Mouse (Mus musculus) intestine, embryonic 15.5 days (tissue): ENCODE results near the gene Dnajc5g. TPM values are rescaled to one million over a fixed set of nuclear protein-coding genes. Genes with fewer than 3 reads are reported as not detected.

Experiments used
- ATAC-seq: fragments of 200-750 bp; cut with Nextera tagmentation; 2 replicates; pipeline ENCODE4 v1.8.0; 2017; ENCODE audit warnings: moderate TSS enrichment, moderate library complexity
- H3K27ac ChIP-seq: fragments of 300-500 bp; sonication (generic); 2 replicates; pipeline ENCODE4 v1.5.1; 2015; ENCODE audit warnings: mild to moderate bottlenecking, inconsistent platforms
- H3K27me3 ChIP-seq: fragments of 300-500 bp; sonication (generic); replicated peaks from 2 replicates; pipeline ENCODE4 v1.6.1; 2015; ENCODE audit warnings: inconsistent platforms
- H3K36me3 ChIP-seq: fragments of 300-500 bp; sonication (generic); 2 replicates; pipeline ENCODE4 v1.6.1; 2015; ENCODE audit warnings: inconsistent platforms
- H3K4me1 ChIP-seq: fragments of 300-500 bp; sonication (generic); replicated peaks from 2 replicates; pipeline ENCODE4 v1.6.1; 2015; ENCODE audit warnings: inconsistent platforms
- H3K4me2 ChIP-seq: fragments of 300-500 bp; sonication (generic); replicated peaks from 2 replicates; pipeline ENCODE4 v1.6.1; 2015; ENCODE audit warnings: mild to moderate bottlenecking, inconsistent platforms
- H3K4me3 ChIP-seq: fragments of 300-500 bp; sonication (generic); replicated peaks from 2 replicates; pipeline ENCODE4 v1.5.1; 2015; ENCODE audit warnings: inconsistent platforms
- H3K9ac ChIP-seq: fragments of 300-500 bp; sonication (generic); 2 replicates; pipeline ENCODE4 v1.6.1; 2015; ENCODE audit warnings: inconsistent platforms
- H3K9me3 ChIP-seq: fragments of 300-500 bp; sonication (generic); 2 replicates; pipeline ENCODE4 v1.6.1; 2016; ENCODE audit warnings: inconsistent platforms
- WGBS: fragments of 180-500 bp; shearing (Covaris S2); methylation state at CpG from one replicate; pipeline ENCODE4 v1.1.7; 2015; 5-methylcytosine and 5-hydroxymethylcytosine counted together
- polyA plus RNA-seq: library from polyadenylated mRNA; unstranded; fragments of >200 nt; fragmentation: Nextera tagmentation; extraction: Ambion mirVana; gene quantifications from 2 replicates; pipeline ENCODE4 v1.2.1, GENCODE M21; 2015

Gene Dnajc5g
- polyA plus RNA-seq, result not detected in 2 replicates

GRCm38 (mm10) chr5:31105814-31106335 is at the start of gene Dnajc5g:
TSS of gene Dnajc5g (plus strand) at chr5:31106285.
- H3K4me1 ChIP-seq, result no peaks in the 10 kb centered on the region
- no peak within 1 kb of the TSS for H3K4me3 ChIP-seq
- ATAC-seq, result no peak
- H3K27me3 ChIP-seq, result no peaks in the 10 kb centered on the region
- no peaks in the 10 kb centered on the region for H3K9me3 ChIP-seq
- no peak within 1 kb of the TSS for H3K9ac ChIP-seq
- H3K27ac ChIP-seq, result no peak within 1 kb of the TSS
- no peaks in the 10 kb centered on the region for H3K36me3 ChIP-seq
- no peak within 1 kb of the TSS for H3K4me2 ChIP-seq
- 81% methylated on average over 9 of the region's 9 CpGs for WGBS

DNA sequence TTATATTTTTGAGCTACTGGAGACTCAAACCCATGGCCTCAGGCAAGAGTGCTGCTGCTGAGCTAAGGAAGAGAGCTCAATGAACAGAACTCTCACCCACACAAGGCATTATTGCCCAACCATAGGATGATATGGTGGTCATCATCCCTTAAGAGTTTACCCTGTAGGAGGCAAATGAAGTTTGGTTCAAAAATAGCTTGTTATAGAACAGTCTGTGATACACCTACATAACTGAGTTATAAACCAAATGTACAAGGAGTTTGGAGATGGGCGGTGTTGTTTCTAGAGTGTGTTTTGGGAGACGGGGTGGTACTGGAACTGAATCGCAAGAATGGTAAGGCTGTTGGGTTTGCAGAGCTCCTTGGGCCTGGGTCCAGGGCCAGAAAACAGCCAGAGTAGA is 36.3 kb upstream of the Dnajc5g start:
- no peak for ATAC-seq
- Histone ChIP-seq H3K9me3 (no peaks in the 10 kb centered on the region), H3K27ac (no peak overlapping the region), H3K36me3 (peaks cover 65% of the 10 kb centered on the region), H3K27me3 (no peaks in the 10 kb centered on the region), H3K4me1 (no peaks in the 10 kb centered on the region), H3K4me3 (no peak overlapping the region), H3K4me2 (no peak overlapping the region), H3K9ac (no peak overlapping the region)
- WGBS, result 99% methylated on average over 3 of the region's 3 CpGs

DNA sequence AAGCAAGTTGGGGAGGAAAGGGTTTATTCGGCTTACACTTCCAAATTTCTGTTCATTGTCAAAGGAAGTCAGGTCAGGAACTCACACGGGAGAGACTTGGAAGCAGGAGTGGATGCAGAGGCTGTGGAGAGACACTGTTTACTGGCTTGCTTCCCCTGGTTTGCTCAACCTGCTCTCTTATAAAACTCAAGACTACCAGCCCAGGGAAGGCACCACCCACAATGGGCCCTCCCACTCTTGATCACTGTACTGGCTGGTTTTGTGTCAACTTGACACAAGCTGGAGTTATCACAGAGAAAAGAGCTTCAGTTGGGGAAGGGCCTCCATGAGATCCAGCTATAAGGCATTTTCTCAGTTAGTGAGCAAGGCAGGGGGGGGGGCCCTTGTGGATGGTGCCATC is 35.0 kb upstream of the Dnajc5g start:
- Histone ChIP-seq H3K4me1 (no peaks in the 10 kb centered on the region), H3K4me2 (no peak overlapping the region), H3K27ac (no peak overlapping the region), H3K9ac (no peak overlapping the region), H3K27me3 (no peaks in the 10 kb centered on the region), H3K9me3 (no peaks in the 10 kb centered on the region), H3K36me3 (peaks cover 75% of the 10 kb centered on the region), H3K4me3 (no peak overlapping the region)
- 79% methylated on average over 2 of the region's 2 CpGs for WGBS
- ATAC-seq, result no peak

GRCm38 (mm10) chr5:31071821-31072220 is 34.3 kb upstream of the Dnajc5g start:
- H3K9ac ChIP-seq, result no peak overlapping the region
- no peaks in the 10 kb centered on the region for H3K9me3 ChIP-seq
- ATAC-seq, result no peak
- H3K4me2 ChIP-seq, result no peak overlapping the region
- H3K4me1 ChIP-seq, result no peaks in the 10 kb centered on the region
- no peak overlapping the region for H3K4me3 ChIP-seq
- 90% methylated on average over 11 of the region's 11 CpGs for WGBS
- no peaks in the 10 kb centered on the region for H3K27me3 ChIP-seq
- peaks cover 74% of the 10 kb centered on the region for H3K36me3 ChIP-seq
- no peak overlapping the region for H3K27ac ChIP-seq

DNA sequence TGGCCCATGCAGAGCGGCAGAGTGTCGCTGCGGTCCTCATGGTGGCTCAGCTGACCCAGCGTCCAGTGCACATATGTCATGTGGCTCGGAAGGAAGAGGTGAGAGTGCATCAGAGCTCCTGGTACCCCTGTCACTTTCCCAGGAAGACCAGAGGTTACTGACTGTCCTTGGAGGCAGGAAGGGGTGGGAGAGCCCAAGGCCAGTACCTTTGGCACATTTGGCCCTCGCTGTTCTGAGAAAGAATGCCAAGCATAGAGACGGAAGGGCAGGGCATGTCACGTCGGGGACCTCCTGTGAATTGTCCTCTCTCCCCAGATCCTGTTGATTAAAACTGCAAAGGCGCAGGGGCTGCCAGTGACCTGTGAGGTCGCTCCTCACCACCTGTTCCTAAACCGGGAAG is 32.9 kb upstream of the Dnajc5g start:
- no peak overlapping the region for H3K9ac ChIP-seq
- H3K4me1 ChIP-seq, result no peaks in the 10 kb centered on the region
- no peak overlapping the region for H3K4me3 ChIP-seq
- 91% methylated on average over 12 of the region's 12 CpGs for WGBS
- H3K36me3 ChIP-seq, result peaks cover 79% of the 10 kb centered on the region
- H3K4me2 ChIP-seq, result no peak overlapping the region
- ATAC-seq, result no peak
- no peaks in the 10 kb centered on the region for H3K27me3 ChIP-seq
- no peaks in the 10 kb centered on the region for H3K9me3 ChIP-seq
- no peak overlapping the region for H3K27ac ChIP-seq

DNA sequence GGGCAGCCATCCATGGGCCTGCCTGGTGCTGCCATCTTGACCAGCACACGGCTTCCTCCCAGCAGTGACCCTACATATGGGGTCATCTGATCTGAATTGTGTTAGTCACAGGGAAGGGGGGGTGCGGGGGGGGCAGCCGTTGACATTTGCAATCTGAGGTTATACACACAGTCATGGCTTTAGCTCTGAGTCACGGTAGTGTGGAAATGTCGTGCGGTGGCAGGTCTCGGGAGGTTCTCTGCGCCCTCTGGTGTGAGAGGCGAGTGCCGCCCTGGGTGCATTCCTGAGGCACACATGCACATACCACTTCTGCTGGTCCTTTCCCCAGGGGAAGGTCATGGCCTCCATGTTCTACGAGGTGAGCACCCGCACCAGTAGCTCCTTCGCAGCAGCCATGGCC is 29.7 kb upstream of the Dnajc5g start:
- WGBS, result 88% methylated on average over 13 of the region's 13 CpGs
- ATAC-seq, result no peak
- Histone ChIP-seq H3K27me3 (no peaks in the 10 kb centered on the region), H3K27ac (no peak overlapping the region), H3K9ac (no peak overlapping the region), H3K4me2 (no peak overlapping the region), H3K36me3 (peaks cover 57% of the 10 kb centered on the region), H3K4me3 (no peak overlapping the region), H3K9me3 (no peaks in the 10 kb centered on the region), H3K4me1 (no peaks in the 10 kb centered on the region; the same call in 1 of the 2 replicates)

- ATAC-seq, result no peak
- 73% methylated on average over 13 of the region's 13 CpGs for WGBS
Observed at GRCm38 (mm10) chr5:31080059-31080794, 25.9 kb upstream of the Dnajc5g start.

GRCm38 (mm10) chr5:31080795-31081164 is 25.3 kb upstream of the Dnajc5g start:
- H3K4me1 ChIP-seq, result no peaks in the 10 kb centered on the region; the same call in 1 of the 2 replicates
- H3K9ac ChIP-seq, result no peak overlapping the region
- 61% methylated on average over 3 of the region's 3 CpGs for WGBS
- no peak overlapping the region for H3K4me2 ChIP-seq
- 0 out of 2 replicates have a peak, but pooled peaks cover 3% of the 10 kb centered on the region for H3K27me3 ChIP-seq
- H3K4me3 ChIP-seq, result no peak overlapping the region
- no peak for ATAC-seq
- H3K9me3 ChIP-seq, result no peaks in the 10 kb centered on the region
- H3K27ac ChIP-seq, result no peak overlapping the region
- peaks cover 20% of the 10 kb centered on the region for H3K36me3 ChIP-seq

More at GRCm38 (mm10) chr5:31080059-31080794, 25.9 kb upstream of the Dnajc5g start:
- H3K27me3 ChIP-seq, result 0 out of 2 replicates have a peak, but pooled peaks cover 3% of the 10 kb centered on the region
- H3K4me1 ChIP-seq, result no peaks in the 10 kb centered on the region; the same call in 1 of the 2 replicates
- H3K9ac ChIP-seq, result no peak overlapping the region
- H3K9me3 ChIP-seq, result no peaks in the 10 kb centered on the region
- H3K4me2 ChIP-seq, result no peak overlapping the region
- H3K27ac ChIP-seq, result no peak overlapping the region
- H3K36me3 ChIP-seq, result peaks cover 23% of the 10 kb centered on the region
- H3K4me3 ChIP-seq, result no peak overlapping the region

GRCm38 (mm10) chr5:31081386-31081785 is 24.7 kb upstream of the Dnajc5g start:
- Histone ChIP-seq H3K9me3 (no peaks in the 10 kb centered on the region), H3K4me1 (no peaks in the 10 kb centered on the region; the same call in 1 of the 2 replicates), H3K27ac (no peak overlapping the region), H3K4me2 (no peak overlapping the region), H3K27me3 (0 out of 2 replicates have a peak, but pooled peaks cover 3% of the 10 kb centered on the region), H3K4me3 (no peak overlapping the region), H3K36me3 (peaks cover 16% of the 10 kb centered on the region), H3K9ac (no peak overlapping the region)
- no peak for ATAC-seq
- WGBS, result 84% methylated on average over 3 of the region's 3 CpGs

GRCm38 (mm10) chr5:31082355-31082754 is 23.7 kb upstream of the Dnajc5g start:
- Histone ChIP-seq H3K4me1 (no peaks in the 10 kb centered on the region; the same call in 1 of the 2 replicates), H3K4me2 (no peak overlapping the region), H3K27ac (no peak overlapping the region), H3K27me3 (0 out of 2 replicates have a peak, but pooled peaks cover 3% of the 10 kb centered on the region), H3K9me3 (no peaks in the 10 kb centered on the region), H3K36me3 (peaks cover 12% of the 10 kb centered on the region; the same call in 1 of the 2 replicates), H3K4me3 (no peak overlapping the region), H3K9ac (no peak overlapping the region)
- ATAC-seq, result no peak
- 19% methylated on average over 5 of the region's 5 CpGs for WGBS

DNA sequence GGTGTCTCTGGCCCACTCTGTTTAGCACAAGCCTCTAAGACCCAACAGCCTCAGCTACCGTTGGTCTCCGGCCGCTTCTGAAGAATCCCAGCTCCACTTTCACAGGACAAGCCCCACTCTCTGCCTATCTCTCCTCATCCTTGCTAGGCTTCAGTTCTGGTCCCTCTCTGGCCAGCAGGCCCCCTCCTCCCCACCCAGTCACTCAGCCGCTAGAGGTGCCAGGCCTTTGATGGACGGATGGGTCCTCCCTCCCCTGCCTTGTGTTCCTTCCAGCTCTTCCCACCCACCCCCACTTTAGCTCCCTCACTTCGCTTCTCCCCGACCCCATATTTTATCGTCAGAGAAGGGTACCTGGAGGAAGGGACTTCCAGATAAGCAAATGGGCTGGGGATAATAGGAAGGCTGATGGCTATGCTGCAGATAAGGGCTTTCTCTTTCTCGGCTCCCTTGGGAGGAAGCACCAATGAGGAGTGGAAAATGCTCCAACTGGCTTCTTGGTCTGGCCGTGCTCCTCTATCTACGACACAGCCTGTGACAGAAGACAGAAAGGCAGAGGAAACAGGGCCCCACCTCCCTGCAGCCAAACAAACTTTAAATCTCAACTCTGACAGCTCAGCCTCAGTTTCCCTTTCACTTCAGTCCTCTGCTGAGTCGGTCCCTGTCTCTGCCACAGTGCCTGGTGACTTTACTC is 23.0 kb upstream of the Dnajc5g start:
- 0 out of 2 replicates have a peak, but pooled peaks cover 4% of the 10 kb centered on the region for H3K36me3 ChIP-seq
- no peak overlapping the region for H3K4me3 ChIP-seq
- H3K4me1 ChIP-seq, result no peaks in the 10 kb centered on the region; the same call in 1 of the 2 replicates
- H3K27me3 ChIP-seq, result peaks cover 7% of the 10 kb centered on the region; the same call in 1 of the 2 replicates
- no peaks in the 10 kb centered on the region for H3K9me3 ChIP-seq
- no peak overlapping the region for H3K27ac ChIP-seq
- 23% methylated on average over 12 of the region's 12 CpGs for WGBS
- H3K4me2 ChIP-seq, result no peak overlapping the region; the same call in 1 of the 2 replicates
- no peak overlapping the region for H3K9ac ChIP-seq
- no peak for ATAC-seq

DNA sequence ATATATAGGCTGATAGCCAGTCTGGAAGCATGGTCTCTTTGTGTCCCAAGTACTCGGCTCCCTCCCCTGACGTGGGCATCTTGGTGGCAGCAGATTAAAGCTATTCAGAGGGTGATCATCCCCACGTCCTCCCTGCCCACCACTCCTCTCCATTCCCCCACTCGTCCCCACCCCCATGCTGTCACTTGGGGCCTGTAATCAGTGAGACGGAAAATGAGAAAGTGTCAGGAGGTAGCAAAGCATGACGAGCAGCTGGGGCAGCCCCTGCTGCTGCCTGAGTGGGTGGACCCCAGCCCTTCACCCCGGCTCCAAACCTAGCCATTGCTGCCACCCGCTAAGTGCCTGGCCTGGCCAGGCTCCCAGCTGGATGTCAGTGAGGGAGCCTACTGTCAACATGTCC is 22.1 kb upstream of the Dnajc5g start:
- 26% methylated on average over 8 of the region's 8 CpGs for WGBS
- no peaks in the 10 kb centered on the region; the same call in 1 of the 2 replicates for H3K4me1 ChIP-seq
- H3K27ac ChIP-seq, result no peak overlapping the region
- no peak overlapping the region for H3K4me2 ChIP-seq
- H3K9ac ChIP-seq, result no peak overlapping the region
- H3K4me3 ChIP-seq, result no peak overlapping the region
- H3K27me3 ChIP-seq, result peaks cover 15% of the 10 kb centered on the region
- ATAC-seq, result no peak
- 0 out of 2 replicates have a peak, but pooled peaks cover 3% of the 10 kb centered on the region for H3K36me3 ChIP-seq
- no peaks in the 10 kb centered on the region for H3K9me3 ChIP-seq
